Mouse (Mus musculus): ENCODE measurements around the gene L3mbtl3. TPM values are rescaled to one million over a fixed set of nuclear protein-coding genes. Genes with fewer than 3 reads are reported as not detected.

The L3mbtl3 gene
- 11.6 and 12.2 TPM in 2 replicates for polyA plus RNA-seq (2015; fragmentation: Nextera tagmentation; extraction: Ambion mirVana)

- H3K27ac ChIP-seq, result peak within 1 kb of the TSS; percentile 95
- peak within 1 kb of the TSS; percentile 80 for H3K9ac ChIP-seq
- peaks cover 8% of the 10 kb centered on the region; the same call in 1 of the 2 replicates for H3K4me1 ChIP-seq
- H3K9me3 ChIP-seq, result no peaks in the 10 kb centered on the region
- ATAC-seq (ENCODE audit: insufficient read depth, low FRiP score, low read depth), result peak; percentile 79
- no peaks in the 10 kb centered on the region for H3K36me3 ChIP-seq
- 3% methylated on average over 42 of the region's 42 CpGs for WGBS
- peak within 1 kb of the TSS; percentile 77 for H3K4me2 ChIP-seq
- H3K4me3 ChIP-seq (replicated peaks), result peak within 1 kb of the TSS; percentile 92
- no peaks in the 10 kb centered on the region for H3K27me3 ChIP-seq (replicated peaks)
Observed at GRCm38 (mm10) chr10:26375790-26376545, at the start of gene L3mbtl3. Gene L3mbtl3, minus strand, starts transcription at chr10:26375971.

- WGBS, result 37% methylated on average over 2 of the region's 2 CpGs
Observed at GRCm38 (mm10) chr10:26421168-26421567, 45.4 kb upstream of the L3mbtl3 start.

GRCm38 (mm10) chr10:26388656-26389055, 12.9 kb upstream of the L3mbtl3 start:
- no peaks in the 10 kb centered on the region for H3K27me3 ChIP-seq (replicated peaks)
- no peaks in the 10 kb centered on the region for H3K36me3 ChIP-seq
- H3K27ac ChIP-seq, result no peak overlapping the region
- no peaks in the 10 kb centered on the region for H3K9me3 ChIP-seq
- no peak overlapping the region for H3K9ac ChIP-seq
- H3K4me3 ChIP-seq (replicated peaks), result no peak overlapping the region
- no peak for ATAC-seq (ENCODE audit: insufficient read depth, low FRiP score, low read depth)
- H3K4me2 ChIP-seq, result no peak overlapping the region
- H3K4me1 ChIP-seq, result no peaks in the 10 kb centered on the region

More at GRCm38 (mm10) chr10:26421168-26421567, 45.4 kb upstream of the L3mbtl3 start:
- ATAC-seq (ENCODE audit: insufficient read depth, low FRiP score, low read depth), result no peak
- H3K9ac ChIP-seq, result no peak overlapping the region
- H3K4me2 ChIP-seq, result no peak overlapping the region
- no peaks in the 10 kb centered on the region for H3K27me3 ChIP-seq (replicated peaks)
- no peak overlapping the region for H3K27ac ChIP-seq
- H3K4me3 ChIP-seq (replicated peaks), result no peak overlapping the region
- H3K9me3 ChIP-seq, result no peaks in the 10 kb centered on the region
- no peaks in the 10 kb centered on the region for H3K36me3 ChIP-seq
- H3K4me1 ChIP-seq, result no peaks in the 10 kb centered on the region

GRCm38 (mm10) chr10:26377332-26377602, 1.5 kb upstream of the L3mbtl3 start:
- Histone ChIP-seq H3K36me3 (no peaks in the 10 kb centered on the region), H3K27me3 (replicated peaks) (no peaks in the 10 kb centered on the region), H3K27ac (no peak overlapping the region), H3K4me2 (no peak overlapping the region), H3K4me1 (0 out of 2 replicates have a peak, but pooled peaks cover 8% of the 10 kb centered on the region), H3K4me3 (replicated peaks) (no peak overlapping the region), H3K9me3 (no peaks in the 10 kb centered on the region), H3K9ac (no peak overlapping the region)
- 83% methylated on average over 6 of the region's 6 CpGs for WGBS
- no peak for ATAC-seq (ENCODE audit: insufficient read depth, low FRiP score, low read depth)

GRCm38 (mm10) chr10:26376546-26377331, 968 bp upstream of the L3mbtl3 start:
- Histone ChIP-seq H3K9ac (no peak overlapping the region), H3K36me3 (no peaks in the 10 kb centered on the region), H3K4me2 (peak overlapping the region; percentile 77), H3K9me3 (no peaks in the 10 kb centered on the region), H3K4me1 (0 out of 2 replicates have a peak, but pooled peaks cover 8% of the 10 kb centered on the region), H3K27ac (peak overlapping the region; percentile 95; the same call in 1 of the 2 replicates), H3K27me3 (replicated peaks) (no peaks in the 10 kb centered on the region), H3K4me3 (replicated peaks) (peak overlapping the region; percentile 92)
- ATAC-seq (ENCODE audit: insufficient read depth, low FRiP score, low read depth), result no peak
- WGBS, result 47% methylated on average over 10 of the region's 10 CpGs

- no peaks in the 10 kb centered on the region for H3K36me3 ChIP-seq
- H3K4me1 ChIP-seq, result peaks cover 8% of the 10 kb centered on the region; the same call in 1 of the 2 replicates
- WGBS, result under 1% methylated on average over 15 of the region's 30 CpGs
- H3K4me3 ChIP-seq (replicated peaks), result peak overlapping the region; percentile 92
- H3K9ac ChIP-seq, result peak overlapping the region; percentile 80
- H3K27me3 ChIP-seq (replicated peaks), result no peaks in the 10 kb centered on the region
- H3K9me3 ChIP-seq, result no peaks in the 10 kb centered on the region
- peak overlapping the region; percentile 95 for H3K27ac ChIP-seq
- no peak for ATAC-seq (ENCODE audit: insufficient read depth, low FRiP score, low read depth)
- H3K4me2 ChIP-seq, result peak overlapping the region; percentile 77
Observed at GRCm38 (mm10) chr10:26375351-26375751, 420 bp downstream of the L3mbtl3 start.

- no peaks in the 10 kb centered on the region for H3K27me3 ChIP-seq (replicated peaks)
- H3K9me3 ChIP-seq, result no peaks in the 10 kb centered on the region
- peak overlapping the region; percentile 80 for H3K9ac ChIP-seq
- H3K4me1 ChIP-seq, result peaks cover 8% of the 10 kb centered on the region; the same call in 1 of the 2 replicates
- H3K4me2 ChIP-seq, result peak overlapping the region; percentile 77
- H3K4me3 ChIP-seq (replicated peaks), result peak overlapping the region; percentile 92
- 0% methylated on average over 65 of the region's 101 CpGs for WGBS
- peak overlapping the region; percentile 95 for H3K27ac ChIP-seq
- ATAC-seq (ENCODE audit: insufficient read depth, low FRiP score, low read depth), result peak; percentile 32
- no peaks in the 10 kb centered on the region for H3K36me3 ChIP-seq
Observed at GRCm38 (mm10) chr10:26374436-26375311, 1.1 kb downstream of the L3mbtl3 start.

- no peaks in the 10 kb centered on the region for H3K36me3 ChIP-seq
- no peaks in the 10 kb centered on the region for H3K9me3 ChIP-seq
- peak overlapping the region; percentile 77 for H3K4me2 ChIP-seq
- peak overlapping the region; percentile 95 for H3K27ac ChIP-seq
- H3K9ac ChIP-seq, result peak overlapping the region; percentile 80
- peak overlapping the region; percentile 92 for H3K4me3 ChIP-seq (replicated peaks)
- peak; percentile 53; the same call in 1 of the 2 replicates for ATAC-seq (ENCODE audit: insufficient read depth, low FRiP score, low read depth)
- under 1% methylated on average over 59 of the region's 71 CpGs for WGBS
- H3K4me1 ChIP-seq, result peaks cover 8% of the 10 kb centered on the region; the same call in 1 of the 2 replicates
- no peaks in the 10 kb centered on the region for H3K27me3 ChIP-seq (replicated peaks)
Observed at GRCm38 (mm10) chr10:26373951-26374435, 1.8 kb downstream of the L3mbtl3 start.

GRCm38 (mm10) chr10:26372940-26373931, 2.5 kb downstream of the L3mbtl3 start:
- H3K27me3 ChIP-seq (replicated peaks), result no peaks in the 10 kb centered on the region
- peaks cover 8% of the 10 kb centered on the region; the same call in 1 of the 2 replicates for H3K4me1 ChIP-seq
- peak overlapping the region; percentile 77 for H3K4me2 ChIP-seq
- WGBS, result under 1% methylated on average over 51 of the region's 51 CpGs
- no peaks in the 10 kb centered on the region for H3K36me3 ChIP-seq
- peak overlapping the region; percentile 95 for H3K27ac ChIP-seq
- H3K9me3 ChIP-seq, result no peaks in the 10 kb centered on the region
- peak; percentile 20; the same call in 1 of the 2 replicates for ATAC-seq (ENCODE audit: insufficient read depth, low FRiP score, low read depth)
- H3K4me3 ChIP-seq (replicated peaks), result peak overlapping the region; percentile 92
- H3K9ac ChIP-seq, result peak overlapping the region; percentile 80

GRCm38 (mm10) chr10:26371416-26371815, 4.4 kb downstream of the L3mbtl3 start:
- ATAC-seq (ENCODE audit: insufficient read depth, low FRiP score, low read depth), result no peak
- no peak overlapping the region for H3K27ac ChIP-seq
- no peak overlapping the region for H3K9ac ChIP-seq
- no peaks in the 10 kb centered on the region for H3K9me3 ChIP-seq
- no peak overlapping the region for H3K4me3 ChIP-seq (replicated peaks)
- peaks cover 3% of the 10 kb centered on the region; the same call in 1 of the 2 replicates for H3K4me1 ChIP-seq
- 68% methylated on average over 7 of the region's 7 CpGs for WGBS
- H3K4me2 ChIP-seq, result no peak overlapping the region
- H3K27me3 ChIP-seq (replicated peaks), result no peaks in the 10 kb centered on the region
- H3K36me3 ChIP-seq, result no peaks in the 10 kb centered on the region

Data from stomach, embryonic 15.5 days (tissue).